Mouse (Mus musculus): ENCODE results near the gene Get4.
A peak's percentile ranks its signal among the peaks of the same experiment; 100 is the strongest.

Get4 gene

DNA sequence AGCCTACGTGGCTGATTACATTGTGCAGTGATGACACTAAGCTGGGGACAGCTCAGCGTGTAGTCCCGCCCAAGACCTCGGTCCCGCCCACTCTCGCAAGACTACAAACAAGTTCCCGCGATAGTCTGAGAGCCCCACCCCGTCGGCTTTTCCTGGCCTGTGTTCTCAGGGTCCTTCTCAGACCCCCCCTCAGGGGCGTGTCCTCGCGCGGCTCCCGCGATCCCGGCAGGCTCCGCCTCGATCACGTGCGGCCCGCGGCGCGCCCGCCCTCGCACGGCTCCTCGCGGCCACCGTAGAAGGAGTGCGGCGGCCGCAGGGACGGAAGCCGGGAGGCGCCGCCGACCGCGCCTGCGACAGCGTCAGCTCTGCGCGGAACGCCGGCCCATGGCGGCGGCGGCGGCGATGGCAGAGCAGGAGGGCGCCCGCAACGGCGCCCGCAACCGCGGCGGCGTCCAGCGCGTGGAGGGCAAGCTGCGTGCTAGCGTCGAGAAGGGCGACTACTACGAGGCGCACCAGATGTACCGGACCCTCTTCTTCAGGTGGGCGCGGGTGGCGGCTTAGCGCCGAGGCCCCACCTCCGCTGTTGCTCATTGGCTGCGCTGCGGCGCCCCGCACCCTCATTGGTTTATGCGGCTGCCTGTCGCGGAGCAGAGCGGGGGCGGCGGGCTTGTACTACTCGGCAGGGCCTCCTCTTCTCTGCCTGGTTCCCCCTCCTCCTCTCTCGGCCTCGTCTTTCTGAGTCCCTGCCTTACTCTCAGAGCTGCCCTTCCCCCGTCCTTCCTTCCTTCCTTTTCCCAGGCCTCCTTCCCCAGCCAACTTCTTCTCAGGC lies at the start of gene Get4:
Gene Get4, plus strand, starts transcription at position 244 of the 829 bp plus-strand sequence.
- DNase-seq = peak; percentile 99

DNA sequence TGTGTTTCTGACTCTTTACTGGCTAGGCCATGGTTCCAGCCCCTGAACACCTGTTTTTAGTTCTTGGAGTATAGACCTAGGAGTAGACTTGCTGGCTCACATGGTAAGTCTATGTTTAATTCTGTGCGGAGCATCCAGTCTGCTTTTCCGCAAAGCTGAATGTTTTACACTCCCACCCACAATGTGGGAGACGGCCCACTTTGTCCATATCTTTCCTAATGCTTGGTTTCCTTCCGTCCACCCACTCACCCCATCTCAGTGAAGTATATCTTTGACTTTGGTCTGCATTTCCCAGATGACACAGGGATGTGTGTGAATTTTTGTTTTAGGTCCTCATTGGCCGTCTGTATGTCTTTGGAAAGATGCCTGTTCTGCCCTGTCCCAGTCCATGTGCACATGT lies 48.8 kb upstream of the Get4 start:
- DNase-seq = no peak

DNA sequence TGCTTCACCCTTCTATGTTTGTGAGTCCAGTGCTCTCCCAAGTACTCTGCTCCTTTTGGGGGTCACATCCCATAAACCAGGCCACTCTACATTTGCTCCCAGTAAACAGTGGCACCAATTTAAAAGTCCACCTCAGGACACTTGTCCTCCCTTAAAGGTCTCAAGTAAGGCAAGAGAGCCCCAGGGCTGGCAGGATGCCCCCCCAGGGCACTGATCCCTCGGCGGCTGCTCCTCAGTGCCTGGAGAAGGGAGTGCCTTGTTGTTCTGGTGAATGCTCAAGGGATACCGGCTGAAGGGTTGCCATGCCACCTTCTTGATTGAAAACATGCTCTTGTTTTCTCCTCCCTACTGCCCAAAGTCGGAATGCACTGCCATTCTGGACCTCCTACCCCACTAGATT lies 46.0 kb upstream of the Get4 start:
- no peak for DNase-seq

DNA sequence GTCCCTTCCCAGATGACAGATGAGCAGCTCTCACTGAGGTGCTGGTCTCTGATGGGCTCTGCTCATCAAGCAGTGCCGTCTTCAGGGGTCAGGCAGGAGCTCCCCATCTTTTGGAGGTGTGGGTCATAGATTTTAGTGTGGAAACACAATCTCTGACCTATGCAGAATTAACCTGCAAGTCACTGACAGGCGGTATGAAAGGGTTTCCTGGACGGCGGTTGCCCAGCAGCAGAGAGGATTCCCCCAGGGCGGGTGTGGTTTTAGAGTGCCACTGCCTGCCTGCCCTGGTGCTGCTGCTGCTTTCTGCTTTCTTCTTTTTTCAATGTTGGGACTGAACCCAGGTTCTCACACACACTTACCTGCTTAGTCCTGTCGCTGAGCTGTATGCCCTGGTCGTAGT lies 45.6 kb upstream of the Get4 start:
- no peak for DNase-seq

DNA sequence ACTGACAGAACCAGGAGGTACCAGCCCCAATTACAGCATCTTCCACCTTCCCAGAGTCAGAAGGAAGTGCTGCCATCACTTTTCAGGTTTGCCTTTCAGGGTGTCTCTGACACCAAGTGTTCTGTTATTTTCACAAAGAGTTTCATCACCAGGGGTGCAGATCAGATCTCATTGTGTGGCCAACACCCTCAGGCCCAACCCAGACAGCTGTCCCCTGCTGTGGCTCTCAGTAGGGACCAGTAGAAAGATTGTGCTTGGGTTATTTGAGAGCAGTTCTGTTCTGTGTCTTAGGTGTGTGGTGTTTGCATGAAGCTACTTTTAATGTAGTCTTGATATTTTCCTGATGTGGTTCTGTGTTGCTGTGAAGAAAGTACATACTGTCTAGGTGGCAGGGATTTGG lies 43.9 kb upstream of the Get4 start:
- DNase-seq = no peak

DNA sequence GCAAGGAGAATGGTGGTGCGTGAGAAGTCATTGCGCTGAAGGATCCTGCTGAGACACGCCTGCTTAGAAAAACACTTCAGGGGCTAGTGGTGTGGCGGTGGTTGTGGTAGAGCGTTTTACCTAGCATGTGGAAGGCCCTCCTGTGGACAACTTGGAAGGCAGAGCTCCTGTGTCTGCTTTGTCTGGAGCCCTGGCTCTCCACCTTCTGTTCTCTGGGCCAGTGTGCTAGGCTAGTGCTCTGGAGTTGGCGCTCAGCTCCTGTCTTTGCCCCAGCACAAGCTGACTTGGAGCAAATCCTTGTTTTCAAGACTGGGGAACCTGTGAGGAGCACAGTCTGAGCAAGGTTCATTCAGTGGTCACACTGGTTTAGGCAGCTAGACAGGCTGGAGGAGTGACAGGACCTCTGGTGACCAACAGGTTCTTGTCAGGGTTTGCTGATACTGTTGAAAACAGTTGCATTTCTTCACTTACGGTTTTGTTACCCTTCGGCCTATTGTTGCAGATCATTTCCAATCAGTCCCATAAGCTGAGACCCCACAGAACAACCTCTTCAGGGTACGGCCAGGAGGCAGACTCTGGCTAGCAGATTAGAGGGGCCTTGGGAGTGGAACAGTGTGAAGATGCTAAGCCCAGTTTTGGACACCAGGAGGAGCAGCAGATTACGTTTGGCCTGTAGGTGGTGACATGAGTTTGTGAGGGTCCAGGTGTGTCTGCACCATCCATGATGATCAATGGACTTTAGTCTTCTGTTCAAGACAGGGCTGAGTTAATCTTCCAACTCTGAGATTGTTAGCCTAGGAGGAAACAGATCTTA lies 43.0 kb upstream of the Get4 start:
- DNase-seq = peak; percentile 66

DNA sequence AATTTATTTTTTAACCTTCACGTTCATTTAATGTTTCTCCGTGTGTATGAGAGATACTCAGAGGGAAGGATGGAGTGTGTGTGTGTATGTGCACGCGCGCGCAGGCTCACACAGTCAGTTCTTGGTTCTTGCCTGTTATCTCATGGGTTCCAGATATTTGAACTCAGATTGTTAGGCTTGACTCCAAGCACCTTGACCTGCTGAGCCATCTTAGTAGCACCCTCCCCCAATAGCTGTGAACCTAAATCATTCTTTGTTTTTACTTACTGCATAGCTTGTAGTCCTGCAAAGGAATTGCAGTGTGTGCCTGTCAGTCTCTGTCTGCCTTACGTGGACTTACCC lies 42.5 kb upstream of the Get4 start:
- DNase-seq = no peak

DNA sequence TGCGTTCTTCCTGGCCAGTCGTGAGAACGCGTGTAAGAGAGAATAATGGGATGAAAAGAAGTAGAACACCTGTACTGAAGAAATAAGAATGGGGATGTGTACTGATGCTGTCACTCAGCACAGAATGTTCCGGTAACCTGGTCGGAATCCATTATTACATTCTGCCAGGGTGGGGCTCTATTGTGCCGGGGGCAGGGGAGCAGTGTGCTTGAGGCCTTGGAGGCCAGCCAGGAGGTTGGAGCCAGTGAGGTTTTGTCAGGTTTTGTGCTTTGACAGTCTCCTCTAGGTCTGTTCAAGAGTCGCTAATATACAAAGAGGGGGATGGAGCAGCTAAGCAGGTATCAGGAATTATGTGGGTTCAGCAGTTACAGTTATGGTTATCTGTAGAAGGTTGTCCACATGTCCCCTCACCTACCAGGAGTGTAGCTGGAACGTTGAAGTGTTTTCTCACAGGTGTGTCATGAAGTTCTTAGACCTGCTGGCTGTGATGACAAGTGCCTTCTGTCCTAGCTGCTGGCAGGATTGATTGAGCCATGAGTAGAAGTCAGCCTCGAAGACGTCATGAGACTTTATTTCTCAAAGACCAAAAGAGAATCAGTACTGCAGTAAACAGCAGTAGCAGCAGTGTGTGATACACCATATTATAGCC lies 40.3 kb upstream of the Get4 start:
- no peak for DNase-seq

DNA sequence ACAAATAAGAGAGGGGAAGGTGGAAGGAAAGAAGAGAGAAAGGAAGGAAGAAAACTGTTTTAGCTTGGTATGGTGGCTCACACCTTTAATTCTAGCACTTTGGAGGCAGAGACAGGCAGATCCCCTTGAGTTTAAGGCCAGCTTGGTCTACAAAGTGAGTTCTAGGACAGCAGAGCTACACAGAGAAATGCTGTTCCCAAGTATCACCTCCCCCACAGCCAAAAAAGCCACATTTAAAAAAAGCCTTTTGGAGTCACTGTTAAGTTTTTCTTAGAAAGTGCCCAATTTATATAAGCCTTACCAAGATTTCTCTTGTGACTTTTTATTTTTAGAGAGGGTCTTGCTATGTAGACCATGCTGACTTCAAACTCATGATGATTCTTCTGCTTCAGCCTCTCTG lies 37.8 kb upstream of the Get4 start:
- DNase-seq = no peak

DNA sequence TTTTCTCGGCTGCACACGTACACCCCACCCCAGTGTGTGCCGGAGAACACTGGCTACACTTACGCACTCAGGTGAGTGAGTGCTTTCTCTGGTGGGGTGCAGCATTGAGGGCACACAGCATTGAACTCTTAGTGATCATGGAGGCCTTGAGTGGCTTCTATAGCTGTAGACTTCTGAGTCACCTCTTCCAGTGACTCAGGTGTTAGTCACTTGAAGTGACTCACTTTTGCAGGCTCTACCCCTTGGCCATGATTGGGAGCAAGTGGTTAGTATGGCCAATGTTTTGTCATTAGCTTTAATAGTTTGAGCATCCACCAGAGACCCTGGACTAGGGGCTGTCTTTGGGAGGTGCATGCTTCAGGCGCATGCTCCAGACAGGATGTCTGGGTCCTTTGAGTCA lies 36.9 kb upstream of the Get4 start:
- DNase-seq = no peak

DNA sequence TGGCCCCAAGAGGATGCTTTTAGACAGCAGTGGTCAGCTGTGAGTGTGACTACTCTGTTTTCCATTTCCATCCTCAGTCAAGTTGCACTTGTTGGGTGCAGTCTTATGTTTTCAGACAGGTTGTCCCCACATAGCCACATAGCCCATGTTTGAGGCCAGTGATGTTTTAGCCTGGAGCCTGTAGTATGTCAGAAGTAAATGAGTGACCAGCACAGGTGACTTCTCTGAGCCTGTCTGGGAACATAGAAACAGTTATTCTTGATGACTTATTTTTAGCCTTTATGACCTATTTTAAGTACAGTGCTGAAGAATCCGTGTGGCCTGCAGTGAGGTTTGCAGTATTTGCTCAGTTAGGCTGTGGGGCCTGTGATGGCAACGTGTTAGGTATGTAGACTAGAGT lies 36.0 kb upstream of the Get4 start:
- DNase-seq = no peak

DNA sequence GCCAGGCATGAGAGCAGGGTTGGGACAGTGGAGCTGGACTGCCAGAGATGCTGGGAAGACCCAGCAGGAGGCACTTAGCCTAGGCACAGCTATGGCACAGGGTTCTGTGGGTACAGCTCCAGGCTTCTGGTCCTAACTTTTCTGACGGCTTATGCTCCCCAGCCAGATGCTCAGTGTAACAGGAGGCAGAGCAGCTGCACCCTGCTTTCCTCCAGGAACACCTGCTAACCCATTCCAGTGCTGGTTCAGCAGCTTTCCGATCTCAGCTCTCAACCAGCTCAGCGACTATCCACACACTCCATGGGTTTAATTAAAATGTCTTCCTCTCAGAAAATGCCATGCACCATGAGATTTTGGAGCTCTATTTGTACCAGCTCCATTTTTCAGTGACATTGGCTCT lies 35.4 kb upstream of the Get4 start:
- DNase-seq = no peak

DNA sequence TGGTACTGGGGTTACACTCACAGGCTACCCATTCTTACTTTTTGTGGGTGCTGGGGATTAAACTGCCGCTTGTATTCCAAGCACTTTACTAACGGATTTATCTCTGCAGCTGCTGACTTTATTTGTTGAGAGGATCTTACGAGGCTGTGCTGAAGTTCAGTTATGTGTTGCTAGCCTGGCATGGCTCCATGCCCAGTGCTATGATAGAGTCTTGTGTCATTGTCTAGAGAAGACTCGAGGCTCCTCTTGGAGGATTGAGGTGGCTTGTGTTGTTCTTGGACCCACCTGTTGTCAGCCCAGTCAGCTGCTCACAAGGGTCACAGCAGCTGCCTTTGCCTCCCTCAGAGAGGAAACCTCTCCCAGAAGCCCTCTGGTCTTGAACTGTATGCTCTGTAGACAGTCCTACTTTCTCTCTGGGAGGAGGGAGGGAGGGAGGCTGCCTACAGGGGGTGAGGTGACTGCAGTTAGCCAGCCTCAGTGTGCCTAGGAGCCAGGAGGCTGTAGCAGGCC lies 32.1 kb upstream of the Get4 start:
- no peak for DNase-seq

DNA sequence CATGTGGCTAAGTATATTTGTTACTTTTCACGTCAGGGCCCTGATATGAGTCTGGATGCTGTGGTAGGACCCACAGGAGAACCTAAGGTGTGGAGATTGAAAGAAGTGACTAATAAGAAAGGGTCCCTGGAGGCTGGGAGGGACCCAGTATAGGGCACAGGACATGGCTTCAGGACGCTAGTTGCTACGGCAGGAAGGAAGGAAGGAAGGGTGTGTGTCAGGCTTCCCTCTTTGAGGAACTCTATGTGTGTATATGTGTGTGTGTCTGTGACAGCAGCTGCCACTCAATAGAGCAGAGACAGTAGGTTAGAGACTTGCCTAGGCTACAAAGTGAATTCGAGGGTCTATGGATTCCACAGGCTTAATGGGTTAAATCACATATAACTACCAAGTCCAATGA lies 31.5 kb upstream of the Get4 start:
- no peak for DNase-seq

DNA sequence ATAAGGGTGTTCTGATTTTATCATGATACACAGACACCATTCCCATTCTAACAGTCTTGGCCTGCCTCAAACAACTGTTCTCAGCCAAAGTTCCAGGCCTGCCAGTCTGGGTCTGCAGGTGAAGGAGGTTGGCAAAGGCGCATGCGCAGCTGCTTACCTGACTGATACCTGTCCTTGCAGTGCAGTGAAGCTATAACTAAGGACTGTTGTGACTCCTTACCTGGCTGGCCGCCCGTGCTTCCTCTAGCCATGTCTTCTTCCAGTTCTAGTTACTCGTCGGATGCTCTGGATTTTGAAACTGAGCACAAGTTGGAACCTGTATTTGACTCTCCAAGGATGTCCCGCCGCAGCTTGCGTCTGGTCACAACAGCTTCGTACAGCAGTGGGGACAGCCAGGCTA lies 28.8 kb upstream of the Get4 start:
- no peak for DNase-seq

DNA sequence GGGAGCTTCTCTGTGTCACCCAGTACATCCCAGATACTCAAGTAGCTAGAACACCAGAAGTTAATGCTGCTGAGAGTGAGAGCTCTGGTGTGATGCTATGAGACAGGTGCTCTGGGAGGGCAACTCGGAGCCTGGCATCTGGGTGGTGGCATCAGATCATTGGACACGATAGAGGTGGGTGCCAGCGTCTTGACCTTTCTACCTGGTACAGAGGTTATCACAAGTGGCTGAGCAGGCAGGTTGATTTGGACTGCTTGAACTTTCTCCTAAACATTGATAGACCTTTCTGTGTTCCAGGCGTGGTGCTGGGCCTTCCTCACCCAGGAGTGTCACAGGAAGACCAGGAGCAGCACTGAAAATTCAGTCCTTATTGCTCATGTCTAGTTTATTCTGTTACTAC lies 24.9 kb upstream of the Get4 start:
- DNase-seq = no peak

DNA sequence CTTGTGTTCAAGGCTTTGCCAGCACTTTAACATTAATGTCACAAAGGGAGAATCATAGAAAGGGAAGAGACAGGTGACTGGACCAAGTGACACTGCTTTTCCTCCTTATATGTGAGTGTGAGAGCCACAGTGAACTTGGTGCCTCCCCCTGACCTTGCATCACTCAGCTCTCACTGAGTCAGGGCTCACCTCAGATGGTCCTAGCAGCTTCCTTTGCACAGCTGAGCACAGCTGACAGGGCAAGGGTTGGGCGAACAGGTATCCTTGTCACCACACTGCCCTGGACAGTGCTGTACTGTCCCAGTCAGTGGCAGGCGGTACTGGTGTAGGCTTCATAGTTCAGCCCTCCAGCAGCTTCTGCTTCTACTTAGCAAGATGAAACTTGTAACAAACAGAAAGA lies 24.5 kb upstream of the Get4 start:
- no peak for DNase-seq

DNA sequence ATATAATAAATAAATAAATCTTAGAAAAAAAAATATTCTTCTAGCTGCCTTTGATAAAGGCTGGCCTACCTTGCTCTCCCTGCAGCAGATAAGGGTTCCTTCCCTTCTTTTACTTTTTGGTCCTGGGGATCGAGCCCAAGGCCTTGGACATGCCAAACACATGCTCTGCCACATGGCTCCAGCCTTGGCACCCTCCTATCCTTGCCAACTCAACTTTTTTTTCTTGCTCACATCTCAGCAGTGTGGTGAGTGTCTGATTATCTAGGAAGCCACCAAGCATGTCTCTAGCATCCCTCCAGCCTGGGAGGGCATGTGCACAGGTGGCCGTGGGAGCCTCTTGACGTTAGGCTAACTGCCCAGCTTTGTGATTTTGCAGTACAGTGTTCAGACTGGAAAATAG lies 23.8 kb upstream of the Get4 start:
- no peak for DNase-seq

DNA sequence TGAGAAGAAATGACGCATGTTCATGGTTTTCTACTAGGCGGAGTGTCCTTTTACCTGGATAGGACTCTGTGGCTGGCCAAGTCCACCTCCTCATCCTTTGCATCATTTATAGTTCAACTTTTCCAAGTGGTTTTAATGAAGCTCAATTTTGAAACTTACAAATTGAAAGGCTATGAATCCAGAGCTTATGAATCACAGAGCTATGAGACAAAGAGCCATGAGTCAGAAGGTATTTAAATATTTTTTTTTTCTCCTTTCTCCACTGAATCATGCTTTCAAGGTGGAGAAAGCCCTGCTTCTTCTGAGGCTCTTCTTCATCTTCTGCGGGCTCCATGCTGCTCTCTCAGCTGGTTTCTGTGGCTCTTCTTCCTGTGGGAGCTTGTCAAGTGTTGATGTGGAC lies 22.4 kb upstream of the Get4 start:
- no peak for DNase-seq

DNA sequence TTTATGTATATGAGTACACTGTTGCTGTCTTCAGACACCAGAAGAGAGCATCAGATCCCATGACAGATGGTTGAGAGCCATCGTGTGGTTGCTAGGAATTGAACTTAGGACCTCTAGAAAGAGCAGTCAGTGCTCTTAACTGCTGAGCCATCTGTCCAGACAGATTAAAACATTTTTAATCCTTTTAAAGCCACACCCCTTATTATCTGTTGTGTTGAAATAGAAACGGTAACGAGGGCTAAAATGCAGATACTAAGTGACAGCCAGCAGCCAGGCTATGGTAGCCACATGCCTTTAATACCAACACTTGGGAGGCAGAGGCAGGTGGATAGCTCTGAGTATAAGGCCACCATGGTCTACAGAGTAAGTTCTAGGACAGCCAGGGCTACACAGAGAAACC lies 20.0 kb upstream of the Get4 start:
- no peak for DNase-seq

DNA sequence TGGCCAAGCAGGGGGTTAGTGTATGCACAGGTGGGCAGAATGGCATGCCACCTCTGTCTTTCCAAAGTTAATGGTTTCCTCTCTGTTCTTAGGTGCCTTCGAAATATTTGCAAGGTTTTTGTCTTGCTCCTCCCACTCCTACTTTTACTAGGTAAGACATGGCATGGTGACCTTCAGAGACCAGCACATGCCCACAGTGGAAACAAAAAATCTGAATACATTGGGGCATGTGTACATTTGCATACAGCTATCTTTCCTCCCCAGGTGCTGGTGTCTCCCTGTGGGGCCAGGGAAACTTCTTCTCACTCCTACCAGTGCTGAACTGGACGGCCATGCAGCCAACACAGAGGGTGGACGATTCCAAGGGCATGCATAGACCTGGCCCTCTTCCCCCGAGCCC lies 17.7 kb upstream of the Get4 start:
- DNase-seq = no peak

DNA sequence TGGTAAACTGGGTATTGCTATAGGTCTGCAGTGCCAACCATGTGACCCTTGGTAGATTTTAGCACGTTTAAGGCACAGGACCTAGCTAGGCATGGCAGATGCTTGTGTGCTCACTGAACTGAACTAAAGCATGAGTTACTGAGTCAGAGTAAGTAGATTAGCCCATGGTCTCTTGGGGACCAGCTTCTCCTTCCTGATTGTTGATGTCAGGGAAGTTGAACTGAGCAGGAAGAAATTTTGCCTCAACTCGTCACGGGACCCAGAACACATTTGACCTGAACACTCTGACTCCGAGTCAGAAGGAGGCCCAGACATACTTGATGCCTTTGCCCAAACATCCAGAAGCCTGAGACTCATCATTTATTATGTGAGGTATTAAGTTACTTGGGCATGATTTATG lies 14.7 kb upstream of the Get4 start:
- DNase-seq = no peak

DNA sequence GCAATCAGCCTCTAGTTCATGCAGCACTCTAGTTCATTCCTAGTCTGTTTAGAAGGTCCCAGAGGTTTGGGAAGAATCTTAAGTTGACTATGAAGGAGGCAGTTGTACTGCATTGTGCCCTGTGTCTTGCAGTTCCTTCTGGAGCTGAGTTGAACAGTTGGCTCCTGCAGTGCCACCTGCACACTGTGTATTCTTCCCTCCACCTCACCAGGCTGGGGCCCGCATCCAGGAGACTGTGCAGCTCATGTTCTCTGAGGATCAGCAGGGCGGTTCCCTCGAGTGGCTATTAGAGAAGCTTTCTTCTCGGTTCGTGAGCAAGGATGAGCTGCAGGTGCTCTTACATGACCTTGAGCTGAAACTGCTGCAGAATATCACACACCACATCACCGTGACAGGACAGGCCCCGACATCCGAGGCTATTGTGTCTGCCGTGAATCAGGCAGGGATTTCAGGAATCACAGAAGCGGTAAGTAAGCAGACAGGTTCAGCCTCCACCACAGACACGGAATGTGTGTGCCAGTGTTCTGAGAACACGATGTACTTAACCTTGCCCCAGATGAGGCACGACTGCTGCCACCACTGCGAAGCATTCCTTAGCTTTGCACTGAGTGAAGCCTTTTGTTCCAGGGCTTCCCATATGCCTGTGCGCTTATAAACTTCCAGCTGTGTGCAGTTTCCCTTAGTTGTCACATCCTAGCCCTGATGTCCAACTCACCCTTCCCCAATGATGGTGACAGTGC lies 10.9 kb upstream of the Get4 start:
- DNase-seq = no peak
